29 mouse cellular contexts compared by ENCODE assay signal in genomic region chr4:128784950-128785631, GRCm38 (mm10). TPM values are rescaled to one million over a fixed set of nuclear protein-coding genes. Genes with fewer than 3 reads are reported as not detected.
DNase-seq lines count a peak whose midpoint lies in the region; TF ChIP-seq lines count a peak whose summit lies in the region.
"Had no signal": no experiment of that assay in that cellular context is flagged by ENCODE, and none has a peak within 500 bp of the region (broad histone marks: within the 10 kb centered on the region; RNA-seq: fewer than 3 reads in every experiment).

No protein-coding gene starts in this region.

- H3K4me1 ChIP-seq in lung, adult 2 months (ENCODE audit: control insufficient read depth, insufficient read depth, low read length), result no peaks in the 10 kb centered on the region
- H3K4me1 ChIP-seq: neural tube, embryonic 13.5 days had no signal

- no peak for TF ChIP-seq POLR2A in lung, adult 2 months (IDR thresholded peaks at IDR 0.05; ENCODE audit: borderline replicate concordance, extremely low read depth, low read depth, low read length)

- TF ChIP-seq CTCF in lung, adult 2 months (IDR thresholded peaks at IDR 0.05; ENCODE audit: insufficient read depth, low read length), result no peak

- 88% methylated on average over 15 of the region's 15 CpGs for WGBS in lung, adult 2 months

- intact Hi-C loops in gastrocnemius, postnatal 14 days (cut with DNase I; ENCODE audit: low total_unique reads), result no loop called here

- no peak overlapping the region for H3K4me3 ChIP-seq in lung, adult 2 months (replicated peaks; ENCODE audit: extremely low read depth, low read depth, low read length)
- H3K4me3 ChIP-seq: forebrain, embryonic 10.5 days; heart, embryonic 15.5 days; intestine, embryonic 15.5 days; layer of hippocampus, adult 2 months; limb, embryonic 13.5 days; lung, embryonic 15.5 days; midbrain, embryonic 10.5 days; myocyte; neural tube, embryonic 13.5 days had no signal

- peak; percentile 0 for DNase-seq in gastrocnemius, postnatal 14 days
- DNase-seq in gastrocnemius, postnatal 4 days (ENCODE audit: low spot score in 2 of 2), result no peak
- DNase-seq in A20 (ENCODE audit: low read depth, low spot score), result peak; percentile 80
- peak; percentile 68 for DNase-seq in CD4-positive, CD25-positive, alpha-beta regulatory T cell, adult 2 months (ENCODE audit: low read depth, low spot score)
- peak; percentile 73 for DNase-seq in brain, adult 2 months (ENCODE audit: low read depth, low spot score)
- no peak for DNase-seq in thymus, postnatal 0 days (ENCODE audit: low spot score)
- no peak for DNase-seq in lung, adult 2 months
- DNase-seq in lung, postnatal 25 days (ENCODE audit: low spot score), result no peak
- DNase-seq: adrenal gland, adult 2 months; B cell, adult 2 months; cerebellum, adult 9-11 months; gastrocnemius, postnatal 36 days; heart, postnatal 36 days; kidney, adult 8-10 months; kidney, postnatal 10 days; layer of hippocampus, postnatal 36 days; right cerebral cortex, adult 18-20 months; thymus, postnatal 36 days had no signal

RNA-seq across cellular contexts. Expression of gene Zfp362, which starts 20.8 kb away (rescaled TPM):
- total RNA-seq in gastrocnemius, postnatal 14 days (2021), result 10 to 100 TPM; 11.9 to 12.0 TPM
- 10 to 100 TPM; 24.7 to 29.8 TPM for total RNA-seq in gastrocnemius, postnatal 4 days (2021)
- 23.6 and 25.8 TPM in 2 replicates for polyA plus RNA-seq in thymus, postnatal 0 days (2015; fragmentation: Nextera tagmentation; extraction: Ambion mirVana)
- 43.8 and 48.8 TPM in 2 replicates for polyA plus RNA-seq in lung, adult 2 months (2012; rRNA removed)

RNA-seq across cellular contexts. Expression of gene A3galt2, which starts 29.9 kb away (rescaled TPM):
- under 1 TPM; 0.06 to 0.18 TPM for total RNA-seq in gastrocnemius, postnatal 14 days (2021)
- total RNA-seq in gastrocnemius, postnatal 4 days (2021), result under 1 TPM; 0.26 to 0.37 TPM
- polyA plus RNA-seq in thymus, postnatal 0 days (2015; fragmentation: Nextera tagmentation; extraction: Ambion mirVana), result 0.04 and 0.12 TPM in 2 replicates
- 0.34 and 0.58 TPM in 2 replicates for polyA plus RNA-seq in lung, adult 2 months (2012; rRNA removed)
- polyA plus RNA-seq: heart, embryonic 15.5 days; macrophage; stomach, postnatal 0 days had no signal

Comparison
In these comparisons a context has a peak if more than half of its experiments do, and no peak if none do; other contexts are left out.
1. DNase-seq: peak in gastrocnemius, postnatal 14 days (single experiment), A20 (single experiment), CD4-positive, CD25-positive, alpha-beta regulatory T cell, adult 2 months (single experiment) and brain, adult 2 months (single experiment); none in gastrocnemius, postnatal 4 days (0 of 2), thymus, postnatal 0 days (single experiment), lung, adult 2 months (single experiment) and lung, postnatal 25 days (single experiment).